ENCODE assay signal across 12 mouse cellular contexts in genomic region chr5:43328579-43328978, GRCm38 (mm10).
DNase-seq lines count a peak whose midpoint lies in the region; ATAC-seq lines count a peak whose summit lies in the region.
"Had no signal": no experiment of that assay in that cellular context is flagged by ENCODE, and none has a peak within 500 bp of the region (broad histone marks: within the 10 kb centered on the region; RNA-seq: fewer than 3 reads in every experiment).

No protein-coding gene starts in this region.

- H3K4me2 ChIP-seq in heart, embryonic 15.5 days, result no peak overlapping the region
- H3K4me2 ChIP-seq in heart, embryonic 11.5 days, result no peak overlapping the region
- peak overlapping the region; percentile 26; the same call in 1 of the 2 replicates for H3K4me2 ChIP-seq in lung, embryonic 16.5 days (ENCODE audit: low read depth, low read length)

- H3K4me3 ChIP-seq in heart, embryonic 15.5 days, result no peak overlapping the region
- H3K4me3 ChIP-seq in heart, embryonic 11.5 days (ENCODE audit: low read depth, low read length), result no peak overlapping the region
- no peak overlapping the region for H3K4me3 ChIP-seq in lung, embryonic 16.5 days (ENCODE audit: low read length)
- H3K4me3 ChIP-seq: heart, adult 2 months; layer of hippocampus, adult 2 months; megakaryocyte, embryonic 14.5 days had no signal

- H3K4me1 ChIP-seq in heart, embryonic 15.5 days (replicated peaks), result peaks cover 10% of the 10 kb centered on the region
- H3K4me1 ChIP-seq in heart, embryonic 11.5 days (ENCODE audit: control insufficient read depth, insufficient read depth, low read length), result no peaks in the 10 kb centered on the region
- H3K4me1 ChIP-seq in lung, embryonic 16.5 days (replicated peaks; ENCODE audit: control insufficient read depth, insufficient read depth, low read length), result peaks cover 12% of the 10 kb centered on the region; the same call in 1 of the 2 replicates
- H3K4me1 ChIP-seq: megakaryocyte, embryonic 14.5 days had no signal

- 23% methylated on average over 4 of the region's 4 CpGs for WGBS in heart, embryonic 15.5 days
- 33% methylated on average over 4 of the region's 4 CpGs for WGBS in heart, embryonic 11.5 days (ENCODE audit: insufficient replicate concordance)
- WGBS in lung, embryonic 16.5 days, result 9% methylated on average over 4 of the region's 4 CpGs

- no peaks in the 10 kb centered on the region for H3K9me3 ChIP-seq in heart, embryonic 15.5 days (replicated peaks)
- no peaks in the 10 kb centered on the region for H3K9me3 ChIP-seq in heart, embryonic 11.5 days (replicated peaks; ENCODE audit: control insufficient read depth, low read length)
- no peaks in the 10 kb centered on the region; the same call in 1 of the 2 replicates for H3K9me3 ChIP-seq in lung, embryonic 16.5 days (ENCODE audit: control insufficient read depth, low read length)
- H3K9me3 ChIP-seq: megakaryocyte, embryonic 14.5 days had no signal

- DNase-seq in lung, postnatal 36 days, result no peak
- peak; percentile 21 to 22 for DNase-seq in frontal cortex, postnatal 14 days (ENCODE audit: low spot score in 2 of 2)
- peak; percentile 29 to 30 for DNase-seq in right cerebral cortex, postnatal 36 days (ENCODE audit: low spot score in 2 of 2)
- DNase-seq: adrenal gland, adult 8-10 months; heart, adult 2 months had no signal

- ATAC-seq in heart, embryonic 15.5 days (replicated peaks; ENCODE audit: insufficient number of reproducible peaks, insufficient read depth, low FRiP score, low read depth), result 0 out of 2 replicates have a peak, but pooled peaks have one; percentile 31
- ATAC-seq in heart, embryonic 11.5 days (replicated peaks; ENCODE audit: insufficient number of reproducible peaks, low FRiP score, low TSS enrichment), result no peak
- ATAC-seq in lung, embryonic 16.5 days (ENCODE audit: low read depth), result peak; percentile 86
- no peak for ATAC-seq in erythroid progenitor cell, adult 5-6 weeks (replicated peaks; ENCODE audit: low FRiP score, poor library complexity, severe bottlenecking)
- ATAC-seq in inflammation-experienced regulatory T-cells, adult 6 months, result no peak

- H3K27ac ChIP-seq in heart, embryonic 15.5 days, result no peak overlapping the region
- no peak overlapping the region for H3K27ac ChIP-seq in heart, embryonic 11.5 days (ENCODE audit: low read depth, low read length)
- H3K27ac ChIP-seq in lung, embryonic 16.5 days (ENCODE audit: low read length), result no peak overlapping the region
- H3K27ac ChIP-seq: heart, adult 2 months; layer of hippocampus, adult 2 months had no signal

- no peak overlapping the region for H3K9ac ChIP-seq in heart, embryonic 15.5 days
- H3K9ac ChIP-seq in heart, embryonic 11.5 days (ENCODE audit: low read depth, low read length), result no peak overlapping the region
- no peak overlapping the region for H3K9ac ChIP-seq in lung, embryonic 16.5 days (ENCODE audit: low read length)

- no peaks in the 10 kb centered on the region for H3K27me3 ChIP-seq in heart, embryonic 15.5 days
- H3K27me3 ChIP-seq in heart, embryonic 11.5 days (ENCODE audit: control insufficient read depth, insufficient read depth, low read length), result no peaks in the 10 kb centered on the region
- H3K27me3 ChIP-seq in lung, embryonic 16.5 days (ENCODE audit: control insufficient read depth, insufficient read depth, low read depth, low read length), result no peaks in the 10 kb centered on the region
- H3K27me3 ChIP-seq: megakaryocyte, embryonic 14.5 days had no signal

- H3K36me3 ChIP-seq in heart, embryonic 15.5 days, result no peaks in the 10 kb centered on the region
- no peaks in the 10 kb centered on the region for H3K36me3 ChIP-seq in heart, embryonic 11.5 days (ENCODE audit: control insufficient read depth, insufficient read depth, low read length)
- no peaks in the 10 kb centered on the region for H3K36me3 ChIP-seq in lung, embryonic 16.5 days (ENCODE audit: control insufficient read depth, insufficient read depth, low read length)

Comparison
In these comparisons a context has a peak if more than half of its experiments do, and no peak if none do; other contexts are left out.
1. ATAC-seq: peak in heart, embryonic 15.5 days (single experiment) and lung, embryonic 16.5 days (single experiment); none in heart, embryonic 11.5 days (single experiment), erythroid progenitor cell, adult 5-6 weeks (single experiment) and inflammation-experienced regulatory T-cells, adult 6 months (single experiment).